Mouse (Mus musculus): ENCODE data around the gene Boc.

GRCm38 (mm10) chr16:44601182-44601581 lies 42.5 kb upstream of the Boc start:
- TF ChIP-seq CTCF (IDR thresholded peaks at IDR 0.05): no peak
- no peak for TF ChIP-seq POLR2A (IDR thresholded peaks at IDR 0.05; ENCODE audit: insufficient read depth, low read depth, low read length)

Measured in heart, adult 2 months (tissue).